Mouse (Mus musculus) neural tube, embryonic 15.5 days (tissue): ENCODE measurements around the gene Pigm. TPM values are rescaled to one million over a fixed set of nuclear protein-coding genes. Genes with fewer than 3 reads are reported as not detected.

ENCODE experiments used
- ATAC-seq: fragments of 200-750 bp; cut with Nextera tagmentation; 2 replicates; pipeline ENCODE4 v1.8.0; 2017; ENCODE audit warnings: mild to moderate bottlenecking, moderate TSS enrichment, moderate library complexity; ENCODE audit not compliant: low FRiP score
- H3K27ac ChIP-seq: fragments of 300-500 bp; sonication (generic); replicated peaks from 2 replicates; pipeline ENCODE4 v1.5.1; 2015; ENCODE audit warnings: mild to moderate bottlenecking, inconsistent platforms
- H3K27me3 ChIP-seq: fragments of 300-500 bp; sonication (generic); replicated peaks from 2 replicates; pipeline ENCODE4 v1.6.1; 2015; ENCODE audit warnings: inconsistent platforms
- H3K36me3 ChIP-seq: fragments of 300-500 bp; sonication (generic); 2 replicates; pipeline ENCODE4 v1.6.1; 2015; ENCODE audit warnings: inconsistent platforms
- H3K4me1 ChIP-seq: fragments of 300-500 bp; sonication (generic); 2 replicates; pipeline ENCODE4 v1.6.1; 2015; ENCODE audit warnings: inconsistent platforms
- H3K4me2 ChIP-seq: fragments of 300-500 bp; sonication (generic); 2 replicates; pipeline ENCODE4 v1.6.1; 2015; ENCODE audit warnings: inconsistent platforms, mild to moderate bottlenecking, moderate library complexity
- H3K4me3 ChIP-seq: fragments of 300-500 bp; sonication (generic); replicated peaks from 2 replicates; pipeline ENCODE4 v1.5.1; 2015; ENCODE audit warnings: mild to moderate bottlenecking, inconsistent platforms
- H3K9ac ChIP-seq: fragments of 300-500 bp; sonication (generic); replicated peaks from 2 replicates; pipeline ENCODE4 v1.6.1; 2015; ENCODE audit warnings: mild to moderate bottlenecking, inconsistent platforms
- H3K9me3 ChIP-seq: fragments of 300-500 bp; sonication (generic); replicated peaks from 2 replicates; pipeline ENCODE4 v1.6.1; 2016; ENCODE audit warnings: inconsistent platforms
- WGBS: fragments of 180-500 bp; shearing (Covaris S2); methylation state at CpG from one replicate; pipeline ENCODE4 v1.1.7; 2015; ENCODE audit warnings: mixed read lengths; 5-methylcytosine and 5-hydroxymethylcytosine counted together
- polyA plus RNA-seq: library from polyadenylated mRNA; unstranded; fragments of >200 nt; fragmentation: Nextera tagmentation; extraction: Ambion mirVana; gene quantifications from 2 replicates; pipeline ENCODE4 v1.2.1, GENCODE M21; 2015

Gene Pigm
- 3.7 and 3.8 TPM in 2 replicates for polyA plus RNA-seq

GRCm38 (mm10) chr1:172376198-172376667 lies at the start of gene Pigm:
Pigm (plus strand) TSS chr1:172376546.
- no peaks in the 10 kb centered on the region for H3K9me3 ChIP-seq
- peak within 1 kb of the TSS; percentile 78 for H3K9ac ChIP-seq
- H3K4me3 ChIP-seq, result peak within 1 kb of the TSS; percentile 75
- peaks cover 14% of the 10 kb centered on the region; the same call in 1 of the 2 replicates for H3K36me3 ChIP-seq
- H3K27ac ChIP-seq, result peak within 1 kb of the TSS; percentile 82
- WGBS, result under 1% methylated on average over 37 of the region's 39 CpGs
- H3K4me1 ChIP-seq, result peaks cover 39% of the 10 kb centered on the region
- H3K4me2 ChIP-seq, result peak within 1 kb of the TSS; percentile 99
- peak; percentile 99 for ATAC-seq
- no peaks in the 10 kb centered on the region for H3K27me3 ChIP-seq

- H3K4me3 ChIP-seq, result peak overlapping the region; percentile 52
- peaks cover 5% of the 10 kb centered on the region; the same call in 1 of the 2 replicates for H3K27me3 ChIP-seq
- WGBS, result 63% methylated on average over 11 of the region's 11 CpGs
- no peak overlapping the region for H3K9ac ChIP-seq
- H3K4me2 ChIP-seq, result peak overlapping the region; percentile 92
- peaks cover 25% of the 10 kb centered on the region for H3K4me1 ChIP-seq
- no peak for ATAC-seq
- H3K27ac ChIP-seq, result no peak overlapping the region
- no peaks in the 10 kb centered on the region for H3K36me3 ChIP-seq
- H3K9me3 ChIP-seq, result no peaks in the 10 kb centered on the region
Measured at GRCm38 (mm10) chr1:172326684-172327083, 49.7 kb upstream of the Pigm start.

DNA sequence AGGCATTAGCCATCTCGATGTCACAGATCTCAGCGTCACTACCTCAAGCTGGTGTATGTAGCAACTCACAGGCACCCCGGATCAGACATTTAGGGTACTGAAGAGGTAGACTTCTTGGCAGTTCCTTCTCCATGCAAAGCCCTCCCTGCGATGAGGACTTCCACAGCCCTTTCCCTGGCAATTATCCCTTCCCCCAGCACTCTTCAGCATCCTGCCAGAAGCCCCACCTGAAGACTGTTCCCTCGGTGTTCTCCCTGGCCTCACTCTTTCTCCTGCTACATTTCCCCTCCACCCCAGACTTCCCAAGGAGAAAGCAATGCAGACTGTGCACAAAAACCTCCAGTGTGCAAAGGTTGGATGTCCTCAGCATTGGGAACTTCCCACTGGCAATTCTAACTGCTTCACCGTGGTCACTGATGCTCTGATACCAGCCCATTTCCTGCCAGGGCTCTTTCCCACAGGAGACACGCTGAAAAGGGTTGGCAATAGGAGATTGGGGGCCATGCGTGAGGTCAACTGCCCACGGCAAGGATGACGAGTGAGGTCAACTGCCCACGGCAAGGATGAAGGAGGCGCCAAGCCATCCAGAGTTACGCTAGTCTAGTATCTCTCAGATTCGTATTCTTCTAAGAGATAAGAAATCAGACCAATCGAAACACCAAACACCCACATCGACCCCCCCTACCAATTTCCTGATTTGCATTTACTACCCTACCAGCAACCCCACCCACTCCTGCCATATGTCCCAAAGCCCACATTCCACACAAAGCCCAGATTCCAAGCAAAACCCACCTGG lies 48.9 kb upstream of the Pigm start:
- Histone ChIP-seq H3K9ac (no peak overlapping the region), H3K4me3 (no peak overlapping the region), H3K36me3 (no peaks in the 10 kb centered on the region), H3K27me3 (peaks cover 5% of the 10 kb centered on the region; the same call in 1 of the 2 replicates), H3K4me1 (peaks cover 25% of the 10 kb centered on the region), H3K27ac (no peak overlapping the region), H3K9me3 (no peaks in the 10 kb centered on the region), H3K4me2 (no peak overlapping the region)
- ATAC-seq, result no peak
- WGBS, result 86% methylated on average over 16 of the region's 16 CpGs

DNA sequence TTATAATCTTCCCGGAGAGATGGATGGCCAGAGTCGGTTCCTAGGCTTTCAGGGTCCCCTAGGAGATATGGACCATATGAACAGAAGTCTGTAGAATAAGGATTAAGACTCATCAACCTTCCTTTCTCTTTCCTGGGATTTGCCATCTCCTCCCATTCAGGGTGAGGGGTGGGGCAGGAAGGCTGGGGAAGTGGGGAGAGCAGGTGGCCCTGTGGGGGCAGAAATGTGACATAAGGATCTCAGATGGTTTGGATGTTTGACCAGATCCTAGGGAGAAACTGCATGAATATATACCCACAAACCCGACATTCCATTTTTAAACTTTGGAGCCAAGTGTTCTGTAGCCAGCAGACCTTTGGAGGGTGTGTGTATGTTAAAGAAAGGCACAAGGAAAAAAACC lies 48.3 kb upstream of the Pigm start:
- H3K36me3 ChIP-seq, result no peaks in the 10 kb centered on the region
- no peak overlapping the region; the same call in 1 of the 2 replicates for H3K4me2 ChIP-seq
- peaks cover 5% of the 10 kb centered on the region; the same call in 1 of the 2 replicates for H3K27me3 ChIP-seq
- H3K4me1 ChIP-seq, result peaks cover 25% of the 10 kb centered on the region
- WGBS, result 82% methylated on average over 3 of the region's 3 CpGs
- H3K4me3 ChIP-seq, result no peak overlapping the region
- H3K9me3 ChIP-seq, result no peaks in the 10 kb centered on the region
- ATAC-seq, result no peak
- no peak overlapping the region for H3K27ac ChIP-seq
- H3K9ac ChIP-seq, result no peak overlapping the region

GRCm38 (mm10) chr1:172328461-172328860 lies 47.9 kb upstream of the Pigm start:
- Histone ChIP-seq H3K4me2 (peak overlapping the region; percentile 61), H3K9ac (no peak overlapping the region), H3K27me3 (peaks cover 5% of the 10 kb centered on the region; the same call in 1 of the 2 replicates), H3K4me1 (peaks cover 25% of the 10 kb centered on the region), H3K36me3 (no peaks in the 10 kb centered on the region), H3K9me3 (no peaks in the 10 kb centered on the region), H3K4me3 (no peak overlapping the region), H3K27ac (no peak overlapping the region)
- no peak for ATAC-seq
- WGBS, result 87% methylated on average over 7 of the region's 7 CpGs

DNA sequence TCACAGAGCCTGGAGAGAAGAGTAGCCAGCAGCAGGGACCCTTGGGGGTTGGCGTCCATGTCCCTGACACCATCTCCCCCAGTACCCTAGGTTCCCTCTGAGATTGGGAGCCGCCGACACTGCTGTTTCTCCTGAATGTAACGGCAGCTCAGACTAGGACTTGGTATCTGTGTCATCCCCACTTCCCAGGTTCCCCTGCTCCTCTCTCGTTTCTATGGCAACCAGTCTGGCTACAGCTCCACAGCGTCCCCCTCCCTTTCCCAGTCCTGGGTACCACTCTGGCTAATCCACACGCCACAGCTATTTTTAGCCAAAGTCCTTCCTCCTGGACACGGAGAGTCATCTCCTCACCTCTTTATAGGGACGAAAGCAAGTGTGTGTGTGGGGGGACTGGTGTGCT lies 47.2 kb upstream of the Pigm start, which contains the start of gene Kcnj9:
Gene Kcnj9 (minus strand): TSS at position 188 of the 400 bp plus-strand sequence.
- H3K27ac ChIP-seq, result no peak within 1 kb of the TSS
- peak; percentile 90 for ATAC-seq

DNA sequence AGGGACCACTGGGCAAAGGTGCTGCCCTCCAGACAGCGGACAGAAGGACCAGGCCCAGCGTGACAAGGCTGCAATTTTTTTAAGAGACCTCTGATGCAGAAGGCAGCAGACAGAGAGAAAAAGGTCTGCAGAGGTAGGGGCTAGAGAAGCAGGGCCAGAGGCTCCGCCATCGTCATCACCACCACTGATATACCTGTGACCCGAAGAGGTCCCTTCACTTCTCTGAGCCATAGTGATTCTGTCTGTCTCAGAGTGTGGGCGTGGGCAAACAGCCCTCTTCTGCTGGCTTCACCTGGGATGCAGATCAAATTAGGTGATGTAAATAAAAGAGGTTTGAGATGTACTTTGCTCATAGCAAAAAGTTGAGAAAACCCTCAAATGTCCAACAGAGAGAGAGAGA lies 46.7 kb upstream of the Pigm start:
- H3K36me3 ChIP-seq, result no peaks in the 10 kb centered on the region
- H3K4me2 ChIP-seq, result peak overlapping the region; percentile 61
- 0 out of 2 replicates have a peak, but pooled peaks have one; percentile 1 for ATAC-seq
- no peak overlapping the region for H3K27ac ChIP-seq
- WGBS, result 75% methylated on average over 6 of the region's 6 CpGs
- H3K27me3 ChIP-seq, result peaks cover 5% of the 10 kb centered on the region; the same call in 1 of the 2 replicates
- H3K4me3 ChIP-seq, result peak overlapping the region; percentile 36; the same call in 1 of the 2 replicates
- peaks cover 25% of the 10 kb centered on the region for H3K4me1 ChIP-seq
- H3K9me3 ChIP-seq, result no peaks in the 10 kb centered on the region
- 0 out of 2 replicates have a peak overlapping the region, but pooled peaks have one; percentile 47 for H3K9ac ChIP-seq

More for the DNA sequence above, 47.2 kb upstream of the Pigm start, which contains the start of gene Kcnj9:
- H3K27me3 ChIP-seq, result peaks cover 5% of the 10 kb centered on the region; the same call in 1 of the 2 replicates
- peak within 1 kb of the TSS; percentile 36 for H3K4me3 ChIP-seq
- H3K36me3 ChIP-seq, result no peaks in the 10 kb centered on the region
- peak within 1 kb of the TSS; percentile 61 for H3K4me2 ChIP-seq
- H3K9ac ChIP-seq, result peak within 1 kb of the TSS; percentile 47; the same call in 1 of the 2 replicates
- WGBS, result 19% methylated on average over 9 of the region's 9 CpGs
- no peaks in the 10 kb centered on the region for H3K9me3 ChIP-seq
- H3K4me1 ChIP-seq, result peaks cover 25% of the 10 kb centered on the region

DNA sequence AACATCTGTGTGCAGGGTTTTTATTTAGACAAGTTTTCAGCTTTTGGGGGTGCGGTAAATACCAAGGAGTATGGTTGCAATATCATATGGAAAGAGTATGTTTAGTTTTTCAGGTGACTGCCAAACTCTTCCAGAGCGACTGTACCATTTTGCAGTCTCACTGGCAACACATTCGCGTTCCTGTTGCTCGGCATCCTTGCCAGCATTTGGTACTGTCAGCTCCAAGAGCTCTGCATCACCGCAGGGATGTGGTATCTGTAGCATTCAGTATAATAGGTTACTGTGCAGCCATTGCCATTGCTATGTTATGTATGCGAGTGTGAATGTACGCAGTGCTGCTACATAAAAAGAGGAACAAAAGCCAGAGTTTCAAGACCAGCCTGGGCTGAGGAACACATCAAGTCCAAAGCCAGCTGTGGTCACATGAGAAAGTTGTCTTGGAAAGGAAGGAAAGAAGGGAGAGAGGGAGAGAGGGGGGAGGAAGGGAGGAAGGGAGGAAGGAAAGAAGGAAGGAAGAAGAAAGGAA lies 44.9 kb upstream of the Pigm start:
- no peaks in the 10 kb centered on the region for H3K36me3 ChIP-seq
- 56% methylated on average over 8 of the region's 8 CpGs for WGBS

DNA sequence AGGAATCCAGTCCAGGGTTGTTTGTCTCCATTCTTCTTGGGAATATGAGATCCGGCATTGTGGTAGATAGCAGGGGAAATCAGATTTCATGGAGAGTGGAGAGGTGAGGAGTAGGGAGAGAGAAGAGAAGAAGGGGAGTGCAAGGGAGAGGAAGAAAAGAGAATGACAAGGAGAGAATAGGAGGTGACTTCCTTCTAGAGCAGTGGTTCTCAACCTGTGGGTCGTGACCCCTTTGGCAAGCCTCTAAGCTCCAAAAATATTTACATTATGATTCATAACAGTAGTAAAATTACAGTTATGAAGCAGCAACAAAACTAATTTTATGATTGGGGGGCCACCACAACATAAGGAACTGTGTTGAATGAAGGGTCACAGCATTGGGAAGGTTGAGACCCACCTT lies 43.4 kb upstream of the Pigm start:
- H3K4me1 ChIP-seq, result peaks cover 14% of the 10 kb centered on the region
- no peaks in the 10 kb centered on the region for H3K9me3 ChIP-seq
- no peaks in the 10 kb centered on the region for H3K36me3 ChIP-seq
- H3K4me3 ChIP-seq, result no peak overlapping the region
- H3K9ac ChIP-seq, result no peak overlapping the region
- H3K27ac ChIP-seq, result no peak overlapping the region
- no peak for ATAC-seq
- no peaks in the 10 kb centered on the region; the same call in 1 of the 2 replicates for H3K27me3 ChIP-seq
- no peak overlapping the region for H3K4me2 ChIP-seq
- WGBS, result 84% methylated on average over 2 of the region's 2 CpGs

More for the DNA sequence above, 44.9 kb upstream of the Pigm start:
- Histone ChIP-seq H3K9ac (no peak overlapping the region), H3K4me1 (peaks cover 15% of the 10 kb centered on the region), H3K4me2 (no peak overlapping the region), H3K27ac (no peak overlapping the region), H3K4me3 (no peak overlapping the region), H3K9me3 (no peaks in the 10 kb centered on the region), H3K27me3 (peaks cover 5% of the 10 kb centered on the region; the same call in 1 of the 2 replicates)
- no peak for ATAC-seq

DNA sequence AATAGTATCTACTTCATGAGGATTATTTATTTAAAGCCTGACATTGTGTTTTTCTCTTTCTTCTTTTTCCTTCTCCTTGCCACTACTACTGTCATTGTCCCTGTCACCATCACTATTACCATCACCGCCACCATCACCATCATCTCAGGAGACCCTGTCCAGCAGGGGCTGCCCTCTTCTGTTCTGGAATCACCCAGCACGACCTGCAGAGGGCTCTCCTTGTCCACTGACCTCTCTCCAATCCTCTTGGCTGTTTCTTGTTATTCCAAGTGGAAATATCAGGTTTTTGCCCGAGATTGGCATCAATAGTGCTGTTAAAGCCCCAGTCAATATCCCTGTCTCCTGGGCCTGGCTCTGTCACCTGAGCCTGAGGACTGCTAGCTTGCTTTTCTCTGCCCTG lies 42.8 kb upstream of the Pigm start:
- H3K4me2 ChIP-seq, result no peak overlapping the region
- H3K4me1 ChIP-seq, result peaks cover 12% of the 10 kb centered on the region
- H3K4me3 ChIP-seq, result no peak overlapping the region
- no peaks in the 10 kb centered on the region for H3K36me3 ChIP-seq
- WGBS, result 25% methylated on average over 3 of the region's 3 CpGs
- no peaks in the 10 kb centered on the region for H3K27me3 ChIP-seq
- H3K9ac ChIP-seq, result no peak overlapping the region
- no peak for ATAC-seq
- no peak overlapping the region for H3K27ac ChIP-seq
- H3K9me3 ChIP-seq, result no peaks in the 10 kb centered on the region

GRCm38 (mm10) chr1:172335804-172336203 lies 40.5 kb upstream of the Pigm start:
- Histone ChIP-seq H3K27ac (no peak overlapping the region), H3K4me1 (peaks cover 7% of the 10 kb centered on the region), H3K9ac (no peak overlapping the region), H3K36me3 (no peaks in the 10 kb centered on the region), H3K4me3 (no peak overlapping the region), H3K9me3 (no peaks in the 10 kb centered on the region), H3K27me3 (no peaks in the 10 kb centered on the region), H3K4me2 (no peak overlapping the region)
- 84% methylated on average over 15 of the region's 15 CpGs for WGBS
- no peak for ATAC-seq
